Mouse (Mus musculus) left cerebral cortex, postnatal 14 days (tissue): Measurements from ENCODE around the gene Ltbp1. TPM values are rescaled to one million over a fixed set of nuclear protein-coding genes. Genes with fewer than 3 reads are reported as not detected.

Experiments used
- DNase-seq, 2 experiments: peaks; one replicate each; pipeline ENCODE4 v3.0.0; 2021 to 2022; ENCODE audit warnings: low spot score in 2 of 2, mixed read lengths in 1 of 2
- intact Hi-C: fragments of 180-260 bp; cut with DNase I; formaldehyde crosslinking; loops from one replicate; pipeline ENCODE4 v1.15.1; 2025
- total RNA-seq, 2 experiments: library from RNA; stranded (reverse); gene quantifications; 2 replicates each; pipeline ENCODE4 v1.2.3; 2021

Ltbp1 gene
- total RNA-seq, 2 experiments from 2014 or later = 7.4 to 8.9 TPM

DNA sequence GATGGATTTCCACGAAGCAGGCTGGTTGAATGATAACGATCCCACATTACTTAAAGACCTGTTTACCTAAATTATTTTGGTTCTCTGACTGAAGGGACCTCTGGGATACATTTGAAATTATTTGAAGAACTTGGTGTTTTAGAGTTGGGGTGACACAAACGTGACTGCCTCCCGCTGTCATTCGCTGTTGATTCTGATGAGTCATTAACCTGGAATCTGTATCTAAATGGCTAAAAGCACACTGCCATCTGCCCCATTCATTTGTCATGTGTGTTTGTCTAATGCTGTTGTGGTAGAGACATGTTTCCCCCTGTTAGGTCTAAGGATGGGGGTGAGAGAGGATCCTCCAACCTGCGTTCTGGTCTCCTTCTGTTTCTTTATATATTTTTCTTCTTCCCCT, 245.2 kb downstream of the Ltbp1 start:
- intact Hi-C loops = no loop called here
- no peak for DNase-seq

DNA sequence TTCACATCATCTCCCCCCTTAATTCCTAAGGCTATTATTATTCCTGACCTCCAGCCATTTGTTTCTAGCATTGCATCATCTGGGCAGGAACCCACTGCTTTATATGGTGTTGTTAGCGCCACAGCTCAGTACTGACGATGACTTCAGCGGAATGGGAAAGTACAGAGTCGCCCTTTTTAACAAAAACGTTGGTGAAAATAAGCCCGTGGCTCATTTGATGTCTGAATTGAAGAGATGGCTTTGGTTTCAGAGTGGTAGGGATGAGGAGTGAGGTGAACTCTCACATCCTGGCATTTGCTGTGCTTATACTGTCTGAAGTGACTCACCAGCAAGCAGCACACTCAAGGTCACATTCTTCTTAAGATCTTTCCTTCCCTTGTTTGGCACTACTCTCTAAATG, 245.7 kb downstream of the Ltbp1 start:
- no peak for DNase-seq
- intact Hi-C loops = no loop called here

DNA sequence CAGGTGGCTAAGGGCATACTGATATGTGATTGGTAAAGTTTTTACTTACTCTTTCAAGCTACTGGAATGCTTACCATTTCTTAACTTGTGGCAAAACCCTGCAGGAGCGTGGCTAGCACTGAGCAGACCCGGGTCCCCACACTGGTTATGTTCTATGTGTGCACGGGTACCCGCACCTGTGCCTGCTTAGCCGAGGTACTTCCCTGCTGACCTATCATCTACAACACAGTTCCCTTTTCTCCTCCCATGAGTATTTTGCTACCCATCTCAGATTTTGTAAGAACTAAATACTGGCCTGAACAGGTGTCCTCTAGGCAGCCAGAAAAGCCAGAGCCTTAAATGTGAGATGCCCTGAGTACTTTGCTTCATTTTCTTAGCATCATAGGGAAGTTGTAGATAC, 247.2 kb downstream of the Ltbp1 start:
- intact Hi-C loops = no loop called here
- DNase-seq = no peak

DNA sequence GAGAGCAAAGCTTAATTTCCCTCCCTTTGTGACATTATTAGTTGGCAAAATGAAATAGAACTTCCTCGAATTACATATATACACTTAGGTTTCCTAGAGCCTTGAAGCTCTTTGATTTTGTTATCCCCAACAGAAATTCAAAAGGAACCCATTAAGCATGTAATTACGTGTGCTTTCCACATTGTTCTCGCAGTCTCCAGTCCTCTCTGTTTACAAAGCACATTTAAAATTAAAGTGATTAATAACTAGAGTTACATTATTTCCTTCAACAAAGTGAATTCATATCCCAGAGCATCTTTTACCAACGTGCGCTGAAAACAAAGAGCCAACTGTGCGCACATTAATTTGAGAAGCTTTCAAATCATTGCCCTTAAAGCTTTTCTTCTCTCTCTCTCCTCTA, 249.5 kb downstream of the Ltbp1 start:
- no peak for DNase-seq

DNA sequence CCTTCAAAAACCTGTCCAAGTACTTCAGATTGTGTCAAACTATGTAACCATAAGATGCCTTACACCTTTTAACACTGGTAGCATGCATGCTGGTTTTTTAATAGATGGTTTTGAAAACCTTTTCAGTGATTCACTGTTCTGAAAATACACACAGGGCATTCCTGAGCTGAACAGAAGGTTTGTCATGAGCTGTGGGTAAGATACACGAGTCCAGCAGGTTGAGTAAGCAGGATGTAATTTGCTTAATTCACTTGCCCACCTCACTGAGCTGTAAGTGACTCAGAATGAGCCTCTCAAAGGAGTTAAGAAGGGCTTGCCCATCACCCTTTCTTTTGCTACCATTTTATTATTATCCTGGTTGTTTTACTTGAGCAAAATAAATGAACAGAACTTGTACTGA, 250.6 kb downstream of the Ltbp1 start:
- DNase-seq = no peak
- intact Hi-C loops = no loop called here

More for the DNA sequence above, 249.5 kb downstream of the Ltbp1 start:
- intact Hi-C loops = no loop called here

DNA sequence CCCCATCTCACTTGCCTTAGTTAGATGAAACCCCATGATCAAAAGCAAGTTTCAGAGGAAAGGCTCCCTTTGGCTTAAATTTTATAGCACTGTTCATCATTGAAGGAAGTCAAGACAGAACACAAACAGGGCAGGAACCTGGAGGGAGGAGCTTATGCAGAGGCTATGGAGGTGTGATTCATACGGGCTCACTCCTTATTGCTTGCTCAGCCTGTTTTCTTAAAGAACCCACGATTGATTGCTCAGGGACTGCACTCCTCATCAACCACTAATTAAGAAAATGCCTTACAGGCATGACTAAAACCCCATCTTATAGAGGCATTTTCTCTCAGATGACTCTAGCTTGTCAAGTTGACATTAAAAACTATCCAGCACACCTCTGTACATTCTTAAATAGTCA, 253.1 kb downstream of the Ltbp1 start:
- DNase-seq = no peak
- intact Hi-C loops = no loop called here

DNA sequence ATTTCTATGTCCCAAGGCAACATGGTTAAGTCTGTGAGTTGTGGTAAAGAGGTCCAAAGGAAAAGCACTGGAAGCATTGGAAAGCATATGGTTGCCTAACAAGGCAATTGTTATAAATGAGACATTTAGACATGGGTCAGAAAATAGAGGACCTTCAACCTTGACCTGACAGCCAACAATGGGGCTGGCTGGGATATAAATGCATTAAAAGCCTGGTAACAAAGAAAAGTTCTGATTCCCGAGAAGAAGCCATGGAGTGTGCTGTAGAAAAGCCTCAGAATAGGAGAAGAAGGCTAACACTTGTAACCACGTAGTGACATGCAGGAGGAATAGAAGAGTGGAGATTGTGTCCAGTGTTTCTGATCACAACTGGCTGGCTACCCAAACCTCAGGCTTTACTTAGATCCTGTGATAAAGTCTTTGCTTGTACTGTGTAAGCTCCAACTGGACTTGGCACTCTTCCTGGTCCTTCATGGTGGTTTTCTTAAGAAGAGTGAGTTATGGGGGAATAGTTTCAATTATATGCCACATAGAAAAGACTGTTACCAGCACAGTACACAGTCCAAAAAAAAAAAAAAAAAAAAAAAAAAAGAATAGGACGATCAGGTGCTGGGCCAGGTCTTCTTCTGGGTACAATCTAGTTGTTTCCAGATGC, 258.1 kb downstream of the Ltbp1 start:
- DNase-seq = no peak
- intact Hi-C loops = no loop called here

DNA sequence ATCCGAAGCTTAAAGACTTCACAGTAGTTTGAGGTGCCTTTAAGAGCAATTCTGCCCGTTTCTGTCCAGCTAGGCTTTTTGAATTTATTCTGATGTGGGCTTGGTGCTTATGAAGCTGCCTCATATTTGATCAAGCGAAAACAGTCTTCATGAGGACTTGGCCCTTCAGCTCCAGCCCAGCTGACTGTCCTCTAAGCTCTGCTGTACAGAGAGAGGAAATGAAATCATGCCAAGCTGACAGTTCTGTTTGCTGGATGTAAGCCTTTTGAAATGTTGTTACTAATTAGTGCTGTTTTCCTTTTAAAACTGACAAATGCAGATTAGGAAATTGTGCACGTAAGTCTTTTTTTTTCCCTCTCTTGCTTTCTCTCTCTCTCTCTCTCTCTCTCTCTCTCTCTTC, 263.1 kb downstream of the Ltbp1 start:
- DNase-seq = no peak
- intact Hi-C loops = no loop called here

DNA sequence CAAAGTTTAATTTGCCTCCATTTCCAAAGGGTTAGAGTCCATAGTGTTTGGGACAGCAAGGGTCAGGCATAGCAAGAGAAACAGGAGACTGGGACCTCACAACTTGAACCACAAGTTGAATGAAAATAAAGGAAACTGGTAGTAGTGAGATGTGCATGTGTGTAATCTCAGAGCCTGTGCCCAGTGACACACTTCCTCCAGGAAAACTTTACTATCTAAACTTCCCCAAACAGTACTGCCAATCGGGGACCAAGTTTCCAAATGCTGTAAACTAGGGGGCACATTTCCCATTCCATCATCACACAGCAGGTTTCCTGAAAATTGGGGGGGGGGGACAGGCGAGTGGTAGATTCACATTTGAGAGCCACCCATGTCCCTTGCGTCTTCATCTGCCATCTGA, 267.1 kb downstream of the Ltbp1 start:
- intact Hi-C loops = no loop called here
- DNase-seq = no peak

DNA sequence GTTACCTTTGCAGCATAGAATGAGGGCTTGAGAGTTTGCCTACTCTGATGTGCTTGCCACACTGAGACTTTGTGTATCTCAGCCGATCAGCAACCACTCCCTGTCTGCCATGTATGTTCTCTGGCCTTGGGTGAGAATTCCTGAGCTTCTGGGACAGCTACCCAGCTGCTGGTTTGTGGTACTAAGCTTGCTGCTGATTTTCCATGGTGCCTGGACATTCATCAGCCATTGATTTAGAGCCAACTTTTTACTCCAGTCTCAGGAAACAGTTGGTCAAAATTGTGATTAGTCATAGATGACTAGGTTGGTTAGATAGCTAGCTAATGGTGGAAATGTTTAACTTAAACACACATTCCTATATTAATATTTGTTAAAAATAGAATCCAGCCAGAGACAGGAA, 267.9 kb downstream of the Ltbp1 start:
- intact Hi-C loops = no loop called here
- DNase-seq = no peak

DNA sequence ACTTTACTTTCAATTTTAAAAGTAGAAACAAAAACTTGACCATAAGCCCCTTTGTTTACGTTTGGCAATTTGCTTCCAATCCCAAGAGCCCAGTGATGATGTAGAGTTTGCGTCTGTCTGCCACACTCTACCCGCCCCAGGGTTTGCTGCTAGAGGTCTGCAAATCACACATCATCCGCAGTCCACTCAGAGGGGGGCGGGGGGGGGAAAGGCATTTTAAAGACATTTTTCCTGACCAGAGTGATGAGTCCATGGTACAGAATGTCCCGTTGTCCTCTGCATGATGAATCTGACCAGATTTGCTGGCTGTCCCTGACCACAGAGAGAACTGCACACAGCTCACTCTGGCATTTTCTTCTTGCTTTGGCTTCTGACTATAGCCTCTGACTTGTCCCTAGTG, 269.9 kb downstream of the Ltbp1 start:
- intact Hi-C loops = no loop called here

DNA sequence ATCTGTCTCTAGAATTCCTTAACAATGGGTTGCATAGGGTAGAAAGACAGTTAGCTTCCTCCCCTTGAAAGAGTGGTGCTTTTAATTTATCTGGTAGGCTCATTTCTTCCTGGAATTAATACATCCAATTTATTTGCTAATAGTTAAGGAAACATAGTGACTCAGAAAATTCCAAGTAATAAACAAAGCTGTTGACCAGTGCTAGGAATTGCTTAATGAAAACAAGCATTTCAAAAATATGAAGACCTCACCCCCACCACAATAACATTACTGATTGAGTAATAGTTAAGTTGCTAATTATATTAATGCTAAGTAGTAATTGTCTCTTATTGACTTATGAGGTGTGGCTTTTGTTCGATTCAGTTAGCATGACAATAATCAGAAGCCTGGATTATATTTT, 272.7 kb downstream of the Ltbp1 start:
- intact Hi-C loops = no loop called here
- DNase-seq = no peak

More for the DNA sequence above, 269.9 kb downstream of the Ltbp1 start:
- no peak for DNase-seq

DNA sequence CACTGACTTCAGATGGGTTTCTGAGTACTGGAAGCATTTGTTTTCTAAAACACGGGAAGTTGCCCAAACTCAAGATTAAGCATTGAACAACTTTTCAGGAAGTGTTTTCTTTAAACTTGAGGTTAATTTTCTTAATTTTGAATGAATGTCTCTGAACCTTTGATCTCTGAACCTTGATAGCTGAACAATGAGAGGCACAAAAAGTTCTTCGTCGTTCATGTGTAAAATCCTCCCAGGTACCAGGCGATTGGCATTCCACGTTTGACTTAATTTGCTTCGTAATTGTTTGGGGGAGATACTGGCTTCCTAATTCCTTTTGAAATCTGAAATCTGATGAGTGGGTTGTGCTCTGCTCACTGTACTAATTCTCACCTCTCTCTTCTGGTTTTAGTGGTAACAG, 273.2 kb downstream of the Ltbp1 start:
- no peak for DNase-seq
- intact Hi-C loops = no loop called here

DNA sequence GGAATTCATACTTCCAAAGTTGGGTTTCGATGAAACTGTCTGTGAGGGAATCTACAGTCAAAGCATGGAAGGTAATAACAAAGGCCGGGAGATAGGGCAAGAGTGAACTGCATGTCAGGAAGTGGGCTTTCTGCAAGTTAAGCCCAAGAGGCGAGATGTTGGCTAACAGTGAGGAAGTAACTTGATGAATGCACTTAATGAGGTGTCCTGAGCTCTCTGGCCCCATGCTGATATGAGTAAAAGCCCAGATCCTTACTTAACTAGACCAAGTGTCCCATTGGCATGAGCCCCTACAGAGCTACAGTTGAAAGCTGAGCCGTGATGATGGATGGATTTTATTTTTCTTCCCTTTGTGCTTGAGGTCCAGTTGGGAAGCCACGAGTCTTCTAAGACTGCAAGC, 276.0 kb downstream of the Ltbp1 start:
- intact Hi-C loops = no loop called here
- DNase-seq = no peak

DNA sequence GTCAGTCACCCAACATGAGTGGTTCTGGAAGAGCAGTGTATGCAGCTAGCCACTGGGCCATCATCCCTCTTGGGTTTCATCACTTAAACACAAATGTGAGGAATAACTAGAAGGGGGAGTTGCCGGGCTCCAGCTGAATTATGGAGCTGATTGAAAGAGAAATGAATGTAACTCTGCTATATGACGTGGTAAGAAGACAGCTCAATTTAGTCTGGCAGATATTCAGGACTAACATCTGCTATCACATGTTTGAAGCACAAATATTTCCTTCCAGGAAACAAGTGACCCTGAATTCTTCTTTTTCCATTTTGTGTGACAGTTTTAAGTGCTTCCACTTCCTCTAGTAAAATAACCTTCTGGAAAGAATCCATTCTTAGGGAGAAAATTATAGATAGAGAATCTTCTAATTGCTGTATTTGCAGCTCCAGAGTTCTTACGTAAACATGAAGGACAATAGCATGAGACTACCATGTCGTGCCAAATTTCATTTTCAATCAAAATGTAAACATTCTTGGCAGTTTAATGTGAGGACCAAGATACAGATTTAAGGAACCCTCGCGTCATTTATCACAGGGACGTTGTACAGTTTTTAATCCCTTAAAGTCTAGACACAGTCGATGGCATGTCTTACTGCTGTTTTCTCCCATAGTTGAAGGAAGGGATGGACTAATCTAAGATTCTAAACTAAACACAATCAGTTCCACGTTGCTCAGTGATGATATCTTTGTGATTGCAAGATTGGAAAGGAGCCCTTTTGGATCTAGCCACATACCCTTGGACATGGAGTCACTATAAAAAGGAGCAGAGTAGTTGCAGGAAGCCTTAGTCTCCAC, 279.7 kb downstream of the Ltbp1 start:
- intact Hi-C loops = no loop called here
- no peak for DNase-seq

DNA sequence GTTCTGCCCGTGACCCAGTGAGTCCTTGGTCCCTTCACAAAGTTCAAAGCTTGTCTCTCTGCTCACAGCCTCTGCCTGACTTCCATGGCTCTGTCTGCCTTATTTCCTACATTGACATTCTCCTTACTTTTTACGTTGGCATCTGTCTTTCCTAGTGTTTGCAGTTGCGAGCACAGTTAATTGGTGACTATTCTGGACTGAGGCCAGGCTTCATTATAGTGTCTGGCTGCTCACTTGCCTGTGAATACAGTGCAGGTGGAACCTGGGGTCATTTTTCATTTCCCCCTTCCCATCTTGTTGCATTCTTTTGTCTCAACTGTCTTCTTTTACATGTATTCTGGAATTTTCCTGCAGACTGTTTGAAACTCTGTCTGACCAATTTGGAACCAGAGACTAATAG, 287.6 kb downstream of the Ltbp1 start:
- intact Hi-C loops = no loop called here
- DNase-seq = no peak

DNA sequence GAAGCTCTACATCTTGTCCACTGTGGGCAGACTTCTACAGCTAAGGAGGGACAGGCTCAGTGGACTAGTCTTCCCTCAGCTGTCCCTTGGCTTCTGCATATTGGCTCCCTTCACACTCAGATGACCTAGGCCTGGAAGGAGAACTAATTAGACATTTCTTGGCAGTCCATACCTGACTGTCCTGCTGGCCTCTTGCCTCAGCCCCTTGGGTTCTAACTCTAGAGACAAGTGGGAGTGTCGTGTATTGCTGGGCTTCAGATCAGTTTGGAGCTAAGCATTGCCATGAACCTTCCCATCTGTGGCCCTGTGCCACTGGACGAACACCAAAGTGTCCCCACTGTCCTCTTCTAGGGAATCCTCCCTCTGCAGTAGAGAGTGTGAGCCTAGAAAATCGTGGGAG, 288.4 kb downstream of the Ltbp1 start:
- DNase-seq = no peak
- intact Hi-C loops = no loop called here

DNA sequence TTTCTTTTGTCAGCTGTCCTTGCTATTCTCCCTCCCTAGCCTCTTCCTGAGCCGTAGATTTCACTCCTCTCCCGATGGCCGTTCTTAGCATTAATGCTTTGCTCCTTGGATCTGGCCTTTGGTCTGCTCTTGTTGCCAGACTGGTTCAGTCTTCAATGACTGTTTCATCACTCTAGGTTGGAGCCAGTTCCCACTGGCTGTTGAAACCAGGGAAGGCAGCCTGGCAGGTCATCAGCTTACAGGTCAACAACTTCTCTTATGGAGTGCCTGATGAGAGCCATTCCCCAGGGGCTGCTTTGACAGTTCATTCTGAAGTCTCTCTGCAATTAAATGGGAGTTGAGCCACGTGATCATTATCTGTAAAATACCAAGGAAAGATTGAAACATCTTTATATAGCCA, 295.5 kb downstream of the Ltbp1 start:
- intact Hi-C loops = no loop called here
- DNase-seq = no peak

DNA sequence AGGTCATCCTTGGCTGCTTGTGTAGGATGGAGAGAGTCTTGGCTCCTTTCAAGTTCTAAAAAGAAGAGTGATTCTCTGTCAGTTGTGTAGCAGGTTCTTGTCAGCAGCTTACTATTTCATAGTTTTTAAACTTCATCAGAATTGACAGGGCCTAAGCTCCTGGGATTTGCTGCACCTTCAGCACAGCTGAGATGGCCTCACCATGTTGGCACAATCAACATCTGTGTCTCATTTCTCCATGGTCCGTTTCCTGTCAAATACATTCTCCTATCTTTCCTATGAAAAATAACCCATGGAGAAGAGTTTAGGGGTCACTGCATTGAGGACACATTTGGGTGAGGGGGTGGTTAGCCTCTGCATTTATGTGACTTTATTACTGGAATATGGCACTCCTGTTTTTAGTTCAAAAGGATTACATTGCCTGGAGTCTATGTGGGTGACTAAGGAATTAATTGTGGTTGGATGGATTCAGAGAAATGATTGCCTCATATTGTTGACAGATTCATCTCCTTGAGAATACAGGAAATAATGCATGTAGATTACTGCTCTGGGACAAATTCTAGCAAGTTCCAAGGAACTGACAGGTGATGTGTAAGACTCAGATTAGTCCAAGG, 299.5 kb downstream of the Ltbp1 start:
- no peak for DNase-seq
- intact Hi-C loops = no loop called here

DNA sequence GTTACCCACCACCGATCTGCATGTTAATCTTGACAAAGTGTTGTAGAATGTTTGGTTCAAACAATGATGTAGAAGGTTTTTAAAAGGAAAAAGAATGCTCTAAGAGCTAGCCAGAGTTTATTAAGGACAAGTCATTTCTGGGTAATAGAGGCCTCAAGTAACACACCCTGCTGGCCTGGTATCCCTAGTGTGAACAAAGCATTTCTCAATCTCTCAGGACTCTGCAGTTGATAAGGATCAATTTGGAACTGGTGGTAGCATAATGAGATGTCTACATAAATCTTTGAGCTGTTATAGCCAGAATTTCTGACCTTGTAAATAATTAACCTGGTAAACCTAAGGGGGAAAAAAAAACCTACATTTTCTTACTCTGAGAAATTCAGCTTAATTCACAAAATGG, 300.3 kb downstream of the Ltbp1 start:
- no peak for DNase-seq
- intact Hi-C loops = no loop called here
